Mouse (Mus musculus) embryonic facial prominence, embryonic 15.5 days (tissue): Measurements from ENCODE around the gene Slit3. TPM values are rescaled to one million over a fixed set of nuclear protein-coding genes. Genes with fewer than 3 reads are reported as not detected.
A peak's percentile ranks its signal among the peaks of the same experiment; 100 is the strongest.

Experiments
- ATAC-seq: fragments of 200-750 bp; cut with Nextera tagmentation; 2 replicates; pipeline ENCODE4 v1.8.0; 2017; ENCODE audit warnings: low read depth, moderate TSS enrichment; ENCODE audit not compliant: insufficient number of reproducible peaks, low FRiP score, low TSS enrichment
- H3K27ac ChIP-seq: fragments of 300-500 bp; sonication (generic); replicated peaks from 2 replicates; pipeline ENCODE4 v1.5.1; 2015; ENCODE audit warnings: mild to moderate bottlenecking, inconsistent platforms
- H3K27me3 ChIP-seq: fragments of 300-500 bp; sonication (generic); 2 replicates; pipeline ENCODE4 v1.6.1; 2015; ENCODE audit warnings: inconsistent platforms
- H3K36me3 ChIP-seq: fragments of 300-500 bp; sonication (generic); 2 replicates; pipeline ENCODE4 v1.6.1; 2015; ENCODE audit warnings: mild to moderate bottlenecking, inconsistent platforms
- H3K4me1 ChIP-seq: fragments of 300-500 bp; sonication (generic); 2 replicates; pipeline ENCODE4 v1.6.1; 2015; ENCODE audit warnings: inconsistent platforms
- H3K4me2 ChIP-seq: fragments of 300-500 bp; sonication (generic); replicated peaks from 2 replicates; pipeline ENCODE4 v1.6.1; 2015; ENCODE audit warnings: mild to moderate bottlenecking, inconsistent platforms
- H3K4me3 ChIP-seq: fragments of 300-500 bp; sonication (generic); replicated peaks from 2 replicates; pipeline ENCODE4 v1.5.1; 2015; ENCODE audit warnings: mild to moderate bottlenecking, inconsistent platforms
- H3K9ac ChIP-seq: fragments of 300-500 bp; sonication (generic); 2 replicates; pipeline ENCODE4 v1.6.1; 2015; ENCODE audit warnings: inconsistent platforms
- H3K9me3 ChIP-seq: fragments of 300-500 bp; sonication (generic); replicated peaks from 2 replicates; pipeline ENCODE4 v1.6.1; 2016; ENCODE audit warnings: inconsistent platforms
- WGBS: fragments of 180-500 bp; shearing (Covaris S2); methylation state at CpG from one replicate; pipeline ENCODE4 v1.1.7; 2015; 5-methylcytosine and 5-hydroxymethylcytosine counted together
- polyA plus RNA-seq: library from polyadenylated mRNA; unstranded; fragments of >200 nt; fragmentation: Nextera tagmentation; extraction: Ambion mirVana; gene quantifications from 2 replicates; pipeline ENCODE4 v1.2.1, GENCODE M21; 2015

Slit3 gene
- polyA plus RNA-seq, 1 experiment from 2014 or later, result 27.6 TPM

GRCm38 (mm10) chr11:35292228-35292747, 171.3 kb downstream of the Slit3 start:
- no peaks in the 10 kb centered on the region for H3K9me3 ChIP-seq
- H3K9ac ChIP-seq, result no peak overlapping the region
- ATAC-seq, result no peak
- peaks cover 25% of the 10 kb centered on the region; the same call in 1 of the 2 replicates for H3K4me1 ChIP-seq
- H3K4me3 ChIP-seq, result no peak overlapping the region
- H3K4me2 ChIP-seq, result no peak overlapping the region
- H3K36me3 ChIP-seq, result no peaks in the 10 kb centered on the region
- H3K27me3 ChIP-seq, result no peaks in the 10 kb centered on the region
- WGBS, result 81% methylated on average over 8 of the region's 8 CpGs
- H3K27ac ChIP-seq, result no peak overlapping the region

GRCm38 (mm10) chr11:35293197-35293596, 172.2 kb downstream of the Slit3 start:
- Histone ChIP-seq H3K27ac (no peak overlapping the region), H3K4me3 (no peak overlapping the region), H3K4me2 (no peak overlapping the region), H3K4me1 (peaks cover 30% of the 10 kb centered on the region; the same call in 1 of the 2 replicates), H3K27me3 (no peaks in the 10 kb centered on the region), H3K9me3 (no peaks in the 10 kb centered on the region), H3K36me3 (no peaks in the 10 kb centered on the region), H3K9ac (no peak overlapping the region)
- no peak for ATAC-seq
- WGBS, result 54% methylated on average over 5 of the region's 5 CpGs

GRCm38 (mm10) chr11:35294670-35295069, 173.6 kb downstream of the Slit3 start:
- no peaks in the 10 kb centered on the region for H3K27me3 ChIP-seq
- H3K4me1 ChIP-seq, result peaks cover 34% of the 10 kb centered on the region
- H3K36me3 ChIP-seq, result no peaks in the 10 kb centered on the region
- no peak overlapping the region for H3K9ac ChIP-seq
- 61% methylated on average over 7 of the region's 7 CpGs for WGBS
- H3K4me2 ChIP-seq, result no peak overlapping the region
- H3K27ac ChIP-seq, result no peak overlapping the region
- no peak overlapping the region for H3K4me3 ChIP-seq
- no peak for ATAC-seq
- H3K9me3 ChIP-seq, result no peaks in the 10 kb centered on the region

GRCm38 (mm10) chr11:35295162-35295799, 174.3 kb downstream of the Slit3 start:
- WGBS, result 61% methylated on average over 3 of the region's 3 CpGs
- no peak overlapping the region for H3K4me2 ChIP-seq
- H3K9me3 ChIP-seq, result no peaks in the 10 kb centered on the region
- H3K27ac ChIP-seq, result no peak overlapping the region
- H3K4me1 ChIP-seq, result peaks cover 40% of the 10 kb centered on the region
- no peaks in the 10 kb centered on the region for H3K27me3 ChIP-seq
- no peak overlapping the region for H3K4me3 ChIP-seq
- H3K36me3 ChIP-seq, result no peaks in the 10 kb centered on the region
- no peak for ATAC-seq
- H3K9ac ChIP-seq, result no peak overlapping the region

- Histone ChIP-seq H3K4me2 (no peak overlapping the region), H3K27me3 (no peaks in the 10 kb centered on the region), H3K27ac (0 out of 2 replicates have a peak overlapping the region, but pooled peaks have one; percentile 45), H3K36me3 (no peaks in the 10 kb centered on the region), H3K4me1 (peaks cover 42% of the 10 kb centered on the region), H3K9ac (no peak overlapping the region), H3K9me3 (no peaks in the 10 kb centered on the region), H3K4me3 (no peak overlapping the region)
- 92% methylated on average over 5 of the region's 5 CpGs for WGBS
- ATAC-seq, result no peak
These were observed 175.8 kb downstream of the Slit3 start for GRCm38 (mm10) chr11:35296803-35297202.

GRCm38 (mm10) chr11:35297319-35297718, 176.3 kb downstream of the Slit3 start:
- no peak for ATAC-seq

GRCm38 (mm10) chr11:35298526-35298925, 177.5 kb downstream of the Slit3 start:
- ATAC-seq, result no peak; the same call in 1 of the 2 replicates
- Histone ChIP-seq H3K27ac (no peak overlapping the region), H3K4me1 (peaks cover 35% of the 10 kb centered on the region), H3K9me3 (no peaks in the 10 kb centered on the region), H3K27me3 (no peaks in the 10 kb centered on the region), H3K9ac (no peak overlapping the region), H3K4me3 (no peak overlapping the region), H3K4me2 (no peak overlapping the region), H3K36me3 (no peaks in the 10 kb centered on the region)
- WGBS, result 70% methylated on average over 2 of the region's 2 CpGs

More at GRCm38 (mm10) chr11:35297319-35297718, 176.3 kb downstream of the Slit3 start:
- Histone ChIP-seq H3K4me1 (peaks cover 42% of the 10 kb centered on the region), H3K9me3 (no peaks in the 10 kb centered on the region), H3K4me3 (no peak overlapping the region), H3K4me2 (no peak overlapping the region), H3K27me3 (no peaks in the 10 kb centered on the region), H3K36me3 (no peaks in the 10 kb centered on the region), H3K9ac (no peak overlapping the region), H3K27ac (0 out of 2 replicates have a peak overlapping the region, but pooled peaks have one; percentile 45)
- WGBS, result 49% methylated on average over 5 of the region's 5 CpGs

- Histone ChIP-seq H3K4me3 (no peak overlapping the region), H3K9me3 (no peaks in the 10 kb centered on the region), H3K4me2 (no peak overlapping the region), H3K36me3 (no peaks in the 10 kb centered on the region), H3K9ac (no peak overlapping the region), H3K4me1 (peaks cover 30% of the 10 kb centered on the region), H3K27me3 (no peaks in the 10 kb centered on the region), H3K27ac (no peak overlapping the region)
- ATAC-seq, result no peak
- 33% methylated on average over 7 of the region's 7 CpGs for WGBS
These were observed 178.9 kb downstream of the Slit3 start for GRCm38 (mm10) chr11:35299857-35300375.

GRCm38 (mm10) chr11:35302272-35302671, 181.2 kb downstream of the Slit3 start:
- Histone ChIP-seq H3K4me3 (no peak overlapping the region), H3K27ac (no peak overlapping the region), H3K9me3 (no peaks in the 10 kb centered on the region), H3K36me3 (no peaks in the 10 kb centered on the region), H3K9ac (no peak overlapping the region), H3K27me3 (no peaks in the 10 kb centered on the region), H3K4me2 (no peak overlapping the region), H3K4me1 (peaks cover 35% of the 10 kb centered on the region)
- ATAC-seq, result no peak
- WGBS, result 84% methylated on average over 5 of the region's 5 CpGs

GRCm38 (mm10) chr11:35304216-35304975, 183.4 kb downstream of the Slit3 start:
- Histone ChIP-seq H3K27me3 (no peaks in the 10 kb centered on the region), H3K4me3 (no peak overlapping the region), H3K9me3 (no peaks in the 10 kb centered on the region), H3K9ac (no peak overlapping the region), H3K36me3 (no peaks in the 10 kb centered on the region), H3K4me2 (no peak overlapping the region), H3K4me1 (peaks cover 27% of the 10 kb centered on the region), H3K27ac (no peak overlapping the region)
- ATAC-seq, result no peak
- 80% methylated on average over 8 of the region's 8 CpGs for WGBS

GRCm38 (mm10) chr11:35305111-35305510, 184.1 kb downstream of the Slit3 start:
- H3K27me3 ChIP-seq, result no peaks in the 10 kb centered on the region
- H3K4me3 ChIP-seq, result no peak overlapping the region
- no peak overlapping the region for H3K9ac ChIP-seq
- H3K36me3 ChIP-seq, result no peaks in the 10 kb centered on the region
- H3K4me2 ChIP-seq, result no peak overlapping the region
- no peak overlapping the region for H3K27ac ChIP-seq
- no peak for ATAC-seq
- 52% methylated on average over 5 of the region's 5 CpGs for WGBS
- H3K4me1 ChIP-seq, result peaks cover 23% of the 10 kb centered on the region
- H3K9me3 ChIP-seq, result no peaks in the 10 kb centered on the region
